Mouse (Mus musculus) ES-E14 (cell line): Measurements from ENCODE around the gene Slc22a26. TPM values are rescaled to one million over a fixed set of nuclear protein-coding genes. Genes with fewer than 3 reads are reported as not detected.

Experiments
- DNase-seq: peaks from one replicate; pipeline ENCODE4 v3.0.0-alpha.2; 2013; ENCODE audit warnings: low read depth, low spot score
- H3K27ac ChIP-seq: 2 replicates; pipeline ENCODE4 v1.5.1; 2012; ENCODE audit warnings: low read depth, mild to moderate bottlenecking, low read length, moderate library complexity, mixed read lengths; ENCODE audit not compliant: poor library complexity, insufficient read depth, severe bottlenecking
- H3K36me3 ChIP-seq: 2 replicates; pipeline ENCODE4 v1.6.1; 2012; ENCODE audit warnings: mild to moderate bottlenecking, low read length, moderate library complexity, mixed read lengths; ENCODE audit not compliant: control insufficient read depth, poor library complexity, insufficient read depth, severe bottlenecking
- H3K4me1 ChIP-seq, 2 experiments: fragments of 150-350 bp in 1 of 2; sonication (generic) in 1 of 2; 2 replicates each; pipeline ENCODE4 v1.6.1; 2012; ENCODE audit warnings: low read length in 2 of 2, mild to moderate bottlenecking in 1 of 2, mixed read lengths in 1 of 2; ENCODE audit not compliant: control insufficient read depth in 2 of 2, insufficient read depth in 2 of 2, poor library complexity in 1 of 2
- H3K4me3 ChIP-seq, 2 experiments: fragments of 150-350 bp in 1 of 2; sonication (generic) in 1 of 2; 2 replicates each; pipeline ENCODE4 v1.5.1; 2012; ENCODE audit warnings: low read length in 2 of 2, low read depth in 1 of 2, mild to moderate bottlenecking in 1 of 2, mixed read lengths in 1 of 2; ENCODE audit not compliant: insufficient read depth in 1 of 2, poor library complexity in 1 of 2, severe bottlenecking in 1 of 2
- H3K9ac ChIP-seq: 2 replicates; pipeline ENCODE4 v1.6.1; 2012; ENCODE audit warnings: low read depth, mild to moderate bottlenecking, low read length, mixed read lengths; ENCODE audit not compliant: poor library complexity, insufficient read depth, severe bottlenecking
- H3K9me3 ChIP-seq: fragments of 150-350 bp; sonication (generic); 2 replicates; pipeline ENCODE4 v1.6.1; 2012; ENCODE audit warnings: low read depth, mild to moderate bottlenecking, low read length; ENCODE audit not compliant: control insufficient read depth, insufficient read depth
- CHD2 ChIP-seq: IDR thresholded peaks from 2 replicates; pipeline ENCODE4 v1.6.1; 2014; ENCODE audit warnings: mild to moderate bottlenecking, low read depth, low read length, inconsistent platforms
- HCFC1 ChIP-seq: IDR thresholded peaks from 2 replicates; pipeline ENCODE4 v1.6.1; 2012; ENCODE audit warnings: low read length, inconsistent platforms, borderline replicate concordance; ENCODE audit not compliant: insufficient read depth
- MAFK ChIP-seq: IDR thresholded peaks from 2 replicates; pipeline ENCODE4 v1.6.1; 2014; ENCODE audit warnings: mild to moderate bottlenecking, low read depth, low read length, inconsistent platforms; ENCODE audit not compliant: insufficient read depth
- ZC3H11A ChIP-seq: IDR thresholded peaks from 2 replicates; pipeline ENCODE4 v1.6.1; 2012; ENCODE audit warnings: low read depth, mild to moderate bottlenecking, inconsistent platforms, low read length, borderline replicate concordance
- ZNF384 ChIP-seq: IDR thresholded peaks from 2 replicates; pipeline ENCODE4 v1.6.1; 2012; ENCODE audit warnings: low read depth, low read length, inconsistent platforms
- in situ Hi-C, 2 experiments: fragments of 600-800 bp; cut with MboI; formaldehyde crosslinking; loops; one replicate each; pipeline ENCODE4 v1.15.1; 2025; ENCODE audit warnings: low sequenced_read_pairs in 2 of 2, inconsistent platforms in 1 of 2; ENCODE audit not compliant: unreplicated experiment in 2 of 2
- total RNA-seq: library from RNA; depleted of rRNA; stranded (reverse); fragments of 300-350 nt; gene quantifications from 2 replicates; pipeline ENCODE4 v1.2.3, GENCODE M21; 2012; rRNA removed

The Slc22a26 gene
- total RNA-seq = not detected in 2 replicates

- Histone ChIP-seq H3K36me3 (no peaks in the 10 kb centered on the region), H3K9me3 (no peaks in the 10 kb centered on the region), H3K4me1 (no peaks in the 10 kb centered on the region), H3K4me3 (no peak within 1 kb of the TSS), H3K27ac (no peak within 1 kb of the TSS), H3K9ac (no peak within 1 kb of the TSS)
- in situ Hi-C loops = no loop called here
- DNase-seq = no peak
- TF ChIP-seq ZC3H11A (no peak), CHD2 (no peak), HCFC1 (no peak), MAFK (no peak), ZNF384 (no peak)
These were observed at the start of gene Slc22a26 for GRCm38 (mm10) chr19:7802571-7802970. Slc22a26 (minus strand) TSS chr19:7802667.

GRCm38 (mm10) chr19:7829851-7830250, 27.4 kb upstream of the Slc22a26 start:
- Histone ChIP-seq H3K9me3 (no peaks in the 10 kb centered on the region), H3K36me3 (no peaks in the 10 kb centered on the region), H3K27ac (no peak overlapping the region), H3K4me1 (no peaks in the 10 kb centered on the region), H3K9ac (no peak overlapping the region), H3K4me3 (no peak overlapping the region)
- no peak for DNase-seq
- in situ Hi-C loops = no loop called here
- TF ChIP-seq ZNF384 (no peak), HCFC1 (no peak), ZC3H11A (no peak), CHD2 (no peak), MAFK (no peak)

DNA sequence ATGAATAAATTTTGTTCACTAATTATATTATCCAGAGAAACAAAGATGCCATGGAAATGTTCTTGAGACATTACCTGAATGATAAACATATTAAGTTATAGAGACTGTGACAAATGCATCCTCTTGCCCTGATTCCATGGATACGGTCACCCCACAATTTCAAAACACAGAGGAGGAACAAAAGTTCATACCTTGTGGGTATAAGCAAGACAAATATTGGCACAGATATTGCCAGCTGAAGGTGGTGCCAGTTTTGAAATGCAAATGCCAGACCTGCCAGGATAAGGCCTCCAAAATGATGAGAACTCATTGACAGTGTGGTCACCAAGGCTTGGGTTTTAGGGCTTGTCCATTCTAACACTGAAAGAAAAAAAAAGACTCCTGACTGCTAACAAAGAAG, 11.9 kb downstream of the Slc22a26 start:
- H3K9ac ChIP-seq = no peak overlapping the region
- H3K4me1 ChIP-seq = no peaks in the 10 kb centered on the region
- H3K36me3 ChIP-seq = no peaks in the 10 kb centered on the region
- no peaks in the 10 kb centered on the region for H3K9me3 ChIP-seq
- TF ChIP-seq ZNF384 (no peak), CHD2 (no peak), HCFC1 (no peak), ZC3H11A (no peak), MAFK (no peak)
- H3K27ac ChIP-seq = no peak overlapping the region
- no peak overlapping the region for H3K4me3 ChIP-seq
- DNase-seq = no peak
- in situ Hi-C loops = no loop called here

DNA sequence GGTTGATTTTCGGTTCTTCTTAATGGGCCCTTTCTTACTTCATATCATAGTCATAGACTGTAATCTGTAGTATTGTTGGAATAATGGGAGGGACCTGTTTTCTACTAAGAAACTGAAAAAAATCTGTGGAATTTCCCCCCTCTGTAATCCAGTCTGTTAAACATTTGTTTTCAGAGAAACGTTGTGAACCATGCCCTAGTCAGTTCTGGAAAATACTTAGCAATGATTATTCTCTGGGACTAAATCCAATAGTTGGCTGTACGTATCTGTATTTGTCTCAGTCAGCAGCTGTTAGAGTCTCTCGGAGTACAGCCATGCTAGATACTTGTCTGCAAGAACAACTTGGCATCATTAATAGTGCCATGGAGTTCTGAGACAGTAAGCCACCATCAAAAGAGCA, 27.2 kb downstream of the Slc22a26 start:
- H3K4me3 ChIP-seq = no peak overlapping the region
- DNase-seq = no peak
- no peak overlapping the region for H3K27ac ChIP-seq
- no peaks in the 10 kb centered on the region for H3K4me1 ChIP-seq
- H3K9me3 ChIP-seq = no peaks in the 10 kb centered on the region
- TF ChIP-seq CHD2 (no peak), ZNF384 (no peak), ZC3H11A (no peak), HCFC1 (no peak), MAFK (no peak)
- in situ Hi-C loops = no loop called here
- H3K36me3 ChIP-seq = no peaks in the 10 kb centered on the region
- no peak overlapping the region for H3K9ac ChIP-seq

DNA sequence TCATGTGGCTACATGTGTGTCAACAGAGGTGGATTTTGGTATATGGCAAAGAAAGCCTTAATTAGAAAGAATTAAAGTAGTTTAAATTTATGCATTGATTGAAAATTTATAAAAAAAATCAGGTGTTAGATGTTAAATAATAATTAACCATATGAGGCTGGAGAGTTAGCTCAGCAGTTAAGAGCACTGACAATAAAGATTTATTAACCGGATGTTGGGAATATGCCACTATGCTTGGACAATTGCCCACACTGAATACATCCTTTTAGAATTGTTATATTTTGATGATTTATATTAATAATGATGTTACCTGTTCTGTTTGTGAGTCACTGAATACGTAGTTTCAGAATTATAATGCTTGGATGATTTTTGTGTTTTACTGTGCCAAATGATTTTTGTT, 36.3 kb downstream of the Slc22a26 start:
- no peaks in the 10 kb centered on the region for H3K36me3 ChIP-seq
- H3K9ac ChIP-seq = no peak overlapping the region
- H3K9me3 ChIP-seq = no peaks in the 10 kb centered on the region
- in situ Hi-C loops = no loop called here
- TF ChIP-seq HCFC1 = no peak
- no peak for TF ChIP-seq CHD2
- TF ChIP-seq ZNF384 = no peak
- no peak for TF ChIP-seq ZC3H11A
- TF ChIP-seq MAFK = no peak
- H3K27ac ChIP-seq = no peak overlapping the region
- H3K4me1 ChIP-seq = no peaks in the 10 kb centered on the region; a peak in 1 of 4 replicates
- no peak overlapping the region for H3K4me3 ChIP-seq
- DNase-seq = no peak
